Mouse (Mus musculus) kidney, embryonic 15.5 days (tissue): ENCODE measurements at regions not wholly inside any gene's neighbourhood (a gene's known extent, or its start where the extent isn't known, plus 50 kb on each side); places are given as distances from the start of the nearest gene placed in this dataset.

Experiments used
- ATAC-seq: fragments of 200-750 bp; cut with Nextera tagmentation; replicated peaks from 2 replicates; pipeline ENCODE4 v1.8.0; 2017; ENCODE audit warnings: moderate TSS enrichment; ENCODE audit not compliant: low FRiP score
- H3K27ac ChIP-seq: fragments of 300-500 bp; sonication (generic); 2 replicates; pipeline ENCODE4 v1.5.1; 2015; ENCODE audit warnings: mild to moderate bottlenecking, inconsistent platforms
- H3K27me3 ChIP-seq: fragments of 300-500 bp; sonication (generic); 2 replicates; pipeline ENCODE4 v1.6.1; 2015; ENCODE audit warnings: inconsistent platforms
- H3K36me3 ChIP-seq: fragments of 300-500 bp; sonication (generic); 2 replicates; pipeline ENCODE4 v1.6.1; 2015; ENCODE audit warnings: inconsistent platforms
- H3K4me1 ChIP-seq: fragments of 300-500 bp; sonication (generic); 2 replicates; pipeline ENCODE4 v1.6.1; 2015; ENCODE audit warnings: inconsistent platforms
- H3K4me2 ChIP-seq: fragments of 300-500 bp; sonication (generic); 2 replicates; pipeline ENCODE4 v1.6.1; 2015; ENCODE audit warnings: moderate library complexity, mild to moderate bottlenecking, inconsistent platforms
- H3K4me3 ChIP-seq: fragments of 300-500 bp; sonication (generic); replicated peaks from 2 replicates; pipeline ENCODE4 v1.5.1; 2015; ENCODE audit warnings: mild to moderate bottlenecking, inconsistent platforms
- H3K9ac ChIP-seq: fragments of 300-500 bp; sonication (generic); 2 replicates; pipeline ENCODE4 v1.6.1; 2015; ENCODE audit warnings: mild to moderate bottlenecking, inconsistent platforms
- H3K9me3 ChIP-seq: fragments of 300-500 bp; sonication (generic); replicated peaks from 2 replicates; pipeline ENCODE4 v1.6.1; 2016; ENCODE audit warnings: inconsistent platforms
- WGBS: fragments of 180-500 bp; shearing (Covaris S2); methylation state at CpG from one replicate; pipeline ENCODE4 v1.1.7; 2015; ENCODE audit warnings: mixed read lengths; 5-methylcytosine and 5-hydroxymethylcytosine counted together

DNA sequence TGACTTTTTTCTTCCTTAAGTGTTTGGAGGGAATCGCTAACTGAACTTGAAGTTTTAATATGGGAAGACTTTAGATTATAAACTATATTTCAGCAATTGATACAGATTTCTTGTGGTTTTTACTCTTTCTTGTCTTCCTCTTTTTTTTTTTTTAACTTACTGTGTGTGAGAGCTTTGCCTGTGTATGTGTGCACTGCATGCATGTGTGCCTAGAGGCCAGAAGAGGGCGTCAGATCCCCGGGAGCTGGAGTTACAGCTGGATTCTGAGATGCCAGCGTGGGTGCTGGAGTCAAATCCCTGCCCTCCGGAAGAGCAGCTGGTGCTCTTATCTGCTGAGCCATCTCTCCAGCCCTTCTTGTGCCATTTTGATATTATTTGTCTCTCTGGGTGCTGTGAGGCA lies 129.6 kb downstream of the Trim33 start:
- WGBS: 85% methylated on average over 5 of the region's 5 CpGs
- Histone ChIP-seq H3K9me3 (no peaks in the 10 kb centered on the region), H3K4me2 (no peak overlapping the region), H3K27ac (no peak overlapping the region), H3K4me1 (peaks cover 3% of the 10 kb centered on the region; the same call in 1 of the 2 replicates), H3K27me3 (no peaks in the 10 kb centered on the region), H3K9ac (no peak overlapping the region), H3K36me3 (no peaks in the 10 kb centered on the region), H3K4me3 (no peak overlapping the region)
- no peak for ATAC-seq

DNA sequence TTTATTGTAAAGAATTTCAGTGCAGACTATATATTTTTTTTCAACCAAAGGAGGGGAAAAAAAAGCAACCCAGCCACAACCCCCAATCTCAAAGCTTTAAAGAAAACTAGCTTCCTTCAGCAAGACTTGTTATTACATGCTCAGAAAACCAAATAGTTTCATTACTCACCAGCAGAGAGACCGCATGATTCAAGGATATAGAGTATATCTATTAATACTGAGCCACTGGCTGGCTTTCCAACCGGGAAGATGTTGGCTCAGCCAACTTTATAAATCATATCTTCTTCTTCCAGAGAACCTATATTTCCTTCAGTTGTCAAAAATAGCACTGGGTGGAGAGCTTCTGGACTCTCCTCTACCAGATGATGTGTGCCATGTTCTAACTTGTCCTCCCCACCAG lies 133.2 kb downstream of the Trim33 start:
- Histone ChIP-seq H3K4me3 (no peak overlapping the region), H3K9ac (no peak overlapping the region), H3K36me3 (no peaks in the 10 kb centered on the region), H3K9me3 (no peaks in the 10 kb centered on the region), H3K27ac (no peak overlapping the region), H3K4me2 (no peak overlapping the region), H3K27me3 (no peaks in the 10 kb centered on the region), H3K4me1 (peaks cover 10% of the 10 kb centered on the region; the same call in 1 of the 2 replicates)
- WGBS: 77% methylated on average over 2 of the region's 2 CpGs
- ATAC-seq: no peak

DNA sequence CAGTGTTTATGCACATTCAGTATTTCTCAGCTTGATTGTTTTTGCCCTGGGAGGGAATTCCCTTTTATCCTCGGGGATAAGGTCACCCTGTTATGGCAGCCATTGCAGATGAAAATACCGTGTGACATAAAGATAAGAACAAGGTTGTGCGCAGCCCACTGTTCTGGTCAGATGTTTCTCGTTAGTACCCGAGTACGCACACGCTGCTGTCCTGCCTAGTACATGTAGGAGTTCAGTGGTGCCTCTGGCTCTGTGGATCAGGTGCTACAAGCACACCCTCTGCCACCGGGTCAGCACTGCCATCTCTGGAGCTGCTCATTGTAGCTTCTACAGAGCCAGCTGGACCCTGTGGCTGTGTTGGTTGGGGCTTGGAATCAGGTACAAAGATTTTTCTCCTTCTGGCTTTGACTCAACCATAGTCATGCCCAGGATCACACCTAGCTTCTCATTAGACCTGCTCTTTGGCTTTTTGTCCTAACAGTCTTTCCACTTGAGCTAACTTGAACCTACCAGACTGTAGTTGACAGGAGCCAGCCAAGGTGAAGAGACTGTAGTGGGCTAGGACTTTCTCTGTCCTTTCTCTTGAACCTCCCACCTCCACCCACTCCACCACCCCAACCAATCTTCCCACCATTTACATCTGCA lies 136.1 kb downstream of the Trim33 start:
- ATAC-seq: no peak
- peaks cover 25% of the 10 kb centered on the region for H3K4me1 ChIP-seq
- H3K36me3 ChIP-seq: no peaks in the 10 kb centered on the region
- WGBS: 71% methylated on average over 8 of the region's 8 CpGs
- no peak overlapping the region for H3K4me3 ChIP-seq
- no peak overlapping the region for H3K4me2 ChIP-seq
- H3K27me3 ChIP-seq: no peaks in the 10 kb centered on the region
- no peak overlapping the region for H3K27ac ChIP-seq
- no peaks in the 10 kb centered on the region for H3K9me3 ChIP-seq
- no peak overlapping the region for H3K9ac ChIP-seq

DNA sequence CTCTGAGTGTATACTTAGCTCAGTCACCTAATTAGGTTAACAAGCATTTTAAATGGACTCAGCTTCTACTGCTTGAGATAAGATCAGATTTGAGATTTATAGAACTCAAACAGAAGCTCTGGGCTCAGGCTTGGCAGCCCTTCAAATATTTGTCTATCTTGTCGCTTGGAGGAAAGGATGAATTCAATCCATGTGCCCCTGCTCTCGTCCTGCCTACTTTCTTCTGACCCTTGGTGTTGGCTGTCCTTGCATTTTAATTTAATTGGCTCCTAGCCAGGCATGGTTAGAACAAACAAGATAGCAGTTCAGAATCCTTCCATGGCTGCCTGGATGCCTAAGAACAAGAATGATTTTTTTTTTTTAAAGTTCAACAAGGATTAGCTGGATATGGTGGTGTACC lies 137.2 kb downstream of the Trim33 start:
- 0 out of 2 replicates have a peak overlapping the region, but pooled peaks have one; percentile 22 for H3K27ac ChIP-seq
- H3K4me2 ChIP-seq: no peak overlapping the region
- ATAC-seq: no peak

DNA sequence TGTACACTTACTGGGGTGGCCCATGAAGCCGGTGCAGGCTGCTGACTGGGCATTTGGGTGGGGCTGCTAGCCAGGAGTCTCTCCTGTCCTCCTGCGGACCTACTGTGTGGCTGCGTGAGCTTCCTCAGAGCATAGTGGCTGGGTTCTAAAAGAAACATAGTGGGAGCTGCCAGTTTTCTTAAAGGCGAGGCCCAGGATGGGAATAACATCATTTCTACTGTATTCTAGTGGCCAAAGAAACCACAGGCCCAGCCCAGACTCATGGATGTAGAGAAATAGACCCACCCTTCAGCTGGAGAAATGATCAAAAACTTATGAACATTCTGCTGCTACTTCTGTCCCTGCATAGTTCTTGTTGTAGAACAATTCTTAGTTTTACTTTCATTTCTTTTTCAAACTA lies 138.7 kb downstream of the Trim33 start:
- Histone ChIP-seq H3K9me3 (no peaks in the 10 kb centered on the region), H3K27ac (no peak overlapping the region), H3K9ac (no peak overlapping the region), H3K36me3 (no peaks in the 10 kb centered on the region), H3K4me1 (peaks cover 44% of the 10 kb centered on the region), H3K4me2 (no peak overlapping the region), H3K4me3 (no peak overlapping the region), H3K27me3 (no peaks in the 10 kb centered on the region)
- no peak for ATAC-seq
- 96% methylated on average over 4 of the region's 4 CpGs for WGBS

More for the DNA sequence above, 137.2 kb downstream of the Trim33 start:
- Histone ChIP-seq H3K36me3 (no peaks in the 10 kb centered on the region), H3K9me3 (no peaks in the 10 kb centered on the region), H3K27me3 (no peaks in the 10 kb centered on the region), H3K9ac (no peak overlapping the region), H3K4me3 (no peak overlapping the region), H3K4me1 (peaks cover 36% of the 10 kb centered on the region)
- WGBS: 23% methylated on average over 2 of the region's 2 CpGs

DNA sequence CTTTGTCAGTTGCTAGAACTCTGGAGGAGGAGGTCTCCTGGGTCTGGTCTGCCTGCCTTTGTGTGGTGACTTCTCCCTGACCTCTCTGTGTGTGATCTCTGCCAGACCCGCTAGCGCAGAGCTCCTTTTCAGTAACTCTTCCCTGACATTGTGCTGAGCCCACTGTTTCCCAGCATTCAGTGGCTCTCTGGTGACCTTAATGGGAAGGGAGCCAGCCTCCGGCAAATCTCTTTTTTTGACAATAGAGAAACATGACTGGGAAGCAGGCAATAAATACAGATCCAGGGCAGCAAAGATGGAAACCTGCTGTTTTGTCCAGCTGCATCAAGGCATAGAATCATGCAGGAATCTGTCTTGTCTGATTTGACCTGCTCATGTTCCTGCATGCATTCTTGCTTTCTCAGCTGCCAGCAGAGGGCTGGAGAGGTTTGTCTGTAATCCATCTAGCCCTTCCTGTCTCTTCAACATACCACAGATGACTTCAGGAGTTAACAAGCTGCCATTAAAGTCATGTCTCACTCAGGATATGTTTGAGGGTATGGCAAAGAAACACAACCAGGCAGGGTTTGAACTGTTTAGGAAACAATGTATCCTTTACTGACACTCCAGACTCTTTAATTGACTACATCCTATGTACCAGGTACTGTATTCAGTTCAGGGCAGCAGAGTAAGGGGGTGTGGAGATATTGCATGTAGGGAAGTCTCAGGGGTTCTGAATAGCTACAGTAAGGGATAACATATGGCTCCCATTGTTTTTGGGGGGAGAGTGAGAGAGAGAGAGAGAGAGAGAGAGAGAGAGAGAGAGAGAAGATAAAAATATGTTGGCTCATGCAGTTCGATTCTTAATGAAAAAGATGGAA lies 140.9 kb downstream of the Trim33 start:
- ATAC-seq: peak; percentile 90
- H3K4me3 ChIP-seq: no peak overlapping the region
- H3K4me1 ChIP-seq: peaks cover 45% of the 10 kb centered on the region
- no peaks in the 10 kb centered on the region for H3K9me3 ChIP-seq
- H3K4me2 ChIP-seq: 0 out of 2 replicates have a peak overlapping the region, but pooled peaks have one; percentile 20
- no peak overlapping the region for H3K9ac ChIP-seq
- H3K27ac ChIP-seq: peak overlapping the region; percentile 85
- WGBS: 20% methylated on average over 4 of the region's 4 CpGs
- no peaks in the 10 kb centered on the region for H3K36me3 ChIP-seq
- H3K27me3 ChIP-seq: no peaks in the 10 kb centered on the region; the same call in 1 of the 2 replicates

DNA sequence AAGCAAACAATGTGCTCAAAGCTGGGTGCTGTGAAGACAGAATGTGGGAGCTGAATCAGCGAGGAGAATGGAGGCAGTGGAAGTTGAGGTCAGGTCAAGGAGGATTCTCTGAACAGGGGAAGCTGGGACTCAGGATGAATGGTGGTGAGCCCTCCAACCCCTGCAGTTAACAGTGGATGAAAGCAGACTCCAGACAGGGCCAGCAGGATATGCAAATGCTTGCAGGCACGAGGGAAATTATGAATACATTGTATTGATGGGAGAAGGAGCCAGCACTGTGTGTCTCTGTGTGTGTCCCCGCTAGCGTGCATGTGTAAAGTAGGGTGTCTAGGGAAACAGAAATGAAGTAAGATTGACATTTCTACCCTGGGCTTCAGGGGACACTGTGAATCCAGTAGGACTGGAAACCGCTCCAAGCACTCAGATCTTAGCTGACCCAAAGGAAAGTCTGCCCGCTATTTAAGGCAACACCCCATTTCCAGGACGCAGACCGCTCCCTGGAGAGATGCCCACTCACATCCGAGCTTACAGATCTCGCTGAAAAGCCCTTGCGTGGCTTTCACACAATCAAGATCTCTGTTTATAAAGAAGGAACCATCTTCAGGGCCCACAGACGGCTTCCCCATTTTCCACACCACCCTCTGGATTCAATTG lies 141.7 kb downstream of the Trim33 start:
- Histone ChIP-seq H3K36me3 (no peaks in the 10 kb centered on the region), H3K9me3 (no peaks in the 10 kb centered on the region), H3K27ac (peak overlapping the region; percentile 85), H3K4me2 (peak overlapping the region; percentile 23; the same call in 1 of the 2 replicates), H3K4me3 (no peak overlapping the region), H3K4me1 (peaks cover 48% of the 10 kb centered on the region), H3K9ac (no peak overlapping the region), H3K27me3 (no peaks in the 10 kb centered on the region; the same call in 1 of the 2 replicates)
- no peak for ATAC-seq
- 45% methylated on average over 12 of the region's 12 CpGs for WGBS

DNA sequence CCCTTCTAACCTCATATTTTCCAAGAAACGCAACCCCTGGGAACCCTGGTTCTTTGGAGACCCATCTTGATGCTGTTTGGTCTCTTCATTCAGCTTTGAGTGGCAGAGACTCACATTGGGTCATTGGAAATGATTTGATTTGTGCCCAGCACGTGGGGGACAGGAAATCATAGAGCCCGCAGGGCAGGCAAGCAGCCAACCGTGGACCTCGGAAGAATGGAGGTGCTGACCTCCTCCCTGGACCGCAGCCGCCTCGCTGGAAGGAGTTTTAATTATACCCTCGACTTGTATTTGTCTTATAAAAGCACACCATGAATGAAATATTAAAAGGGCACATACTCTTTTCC lies 142.2 kb downstream of the Trim33 start:
- H3K4me3 ChIP-seq: no peak overlapping the region
- H3K9ac ChIP-seq: no peak overlapping the region
- WGBS: 4% methylated on average over 9 of the region's 9 CpGs
- peak overlapping the region; percentile 85 for H3K27ac ChIP-seq
- no peaks in the 10 kb centered on the region for H3K36me3 ChIP-seq
- no peaks in the 10 kb centered on the region for H3K9me3 ChIP-seq
- ATAC-seq: peak; percentile 52; the same call in 1 of the 2 replicates
- H3K4me2 ChIP-seq: peak overlapping the region; percentile 23
- H3K4me1 ChIP-seq: peaks cover 47% of the 10 kb centered on the region
- no peaks in the 10 kb centered on the region; the same call in 1 of the 2 replicates for H3K27me3 ChIP-seq

DNA sequence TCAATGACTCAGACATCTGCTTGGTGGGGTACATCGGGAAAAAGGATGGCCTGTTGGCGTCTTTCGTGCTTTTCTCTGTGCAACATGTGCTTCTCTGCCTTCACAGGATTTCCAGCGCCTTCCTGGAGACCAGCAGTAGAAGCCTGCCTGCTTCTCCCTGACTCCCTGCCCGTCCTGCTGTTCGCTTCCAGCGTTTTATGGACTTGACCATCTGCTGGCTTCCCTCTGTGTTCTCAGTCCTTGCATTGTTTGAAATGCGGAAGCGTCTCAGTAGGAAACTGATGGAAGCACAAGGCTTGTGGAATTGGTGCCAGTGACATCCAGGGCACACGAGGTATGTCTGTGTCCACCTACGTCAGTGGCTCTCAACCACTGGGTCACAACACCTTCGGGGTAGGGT lies 143.7 kb downstream of the Trim33 start:
- 87% methylated on average over 12 of the region's 12 CpGs for WGBS
- Histone ChIP-seq H3K9me3 (no peaks in the 10 kb centered on the region), H3K27me3 (no peaks in the 10 kb centered on the region; the same call in 1 of the 2 replicates), H3K4me1 (peaks cover 43% of the 10 kb centered on the region), H3K9ac (no peak overlapping the region), H3K36me3 (no peaks in the 10 kb centered on the region), H3K27ac (no peak overlapping the region), H3K4me3 (no peak overlapping the region), H3K4me2 (no peak overlapping the region)
- ATAC-seq: no peak

DNA sequence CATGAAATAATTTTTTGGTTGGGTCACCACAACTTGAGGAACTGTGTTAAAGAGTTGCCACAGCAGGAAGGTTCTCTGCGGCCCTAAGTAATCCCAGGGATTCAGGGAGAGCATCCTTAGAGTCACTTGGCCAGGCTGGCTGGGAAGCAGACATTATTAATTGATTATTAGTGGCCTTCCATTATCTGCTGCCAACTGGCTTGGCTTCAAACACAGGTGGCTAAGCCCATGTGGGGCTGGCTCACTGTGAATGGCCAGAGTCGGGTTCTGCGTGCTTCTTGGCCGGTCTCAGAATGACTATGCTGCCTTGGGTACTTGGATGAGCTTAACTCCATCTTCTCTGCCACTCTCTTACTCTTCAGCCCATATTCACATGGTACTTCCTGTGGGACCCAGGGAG lies 144.2 kb downstream of the Trim33 start:
- peaks cover 43% of the 10 kb centered on the region for H3K4me1 ChIP-seq
- H3K27ac ChIP-seq: no peak overlapping the region
- H3K27me3 ChIP-seq: no peaks in the 10 kb centered on the region; the same call in 1 of the 2 replicates
- WGBS: 89% methylated on average over 4 of the region's 4 CpGs
- no peaks in the 10 kb centered on the region for H3K36me3 ChIP-seq
- H3K4me2 ChIP-seq: no peak overlapping the region
- no peak overlapping the region for H3K9ac ChIP-seq
- no peak for ATAC-seq
- H3K4me3 ChIP-seq: no peak overlapping the region
- H3K9me3 ChIP-seq: no peaks in the 10 kb centered on the region

DNA sequence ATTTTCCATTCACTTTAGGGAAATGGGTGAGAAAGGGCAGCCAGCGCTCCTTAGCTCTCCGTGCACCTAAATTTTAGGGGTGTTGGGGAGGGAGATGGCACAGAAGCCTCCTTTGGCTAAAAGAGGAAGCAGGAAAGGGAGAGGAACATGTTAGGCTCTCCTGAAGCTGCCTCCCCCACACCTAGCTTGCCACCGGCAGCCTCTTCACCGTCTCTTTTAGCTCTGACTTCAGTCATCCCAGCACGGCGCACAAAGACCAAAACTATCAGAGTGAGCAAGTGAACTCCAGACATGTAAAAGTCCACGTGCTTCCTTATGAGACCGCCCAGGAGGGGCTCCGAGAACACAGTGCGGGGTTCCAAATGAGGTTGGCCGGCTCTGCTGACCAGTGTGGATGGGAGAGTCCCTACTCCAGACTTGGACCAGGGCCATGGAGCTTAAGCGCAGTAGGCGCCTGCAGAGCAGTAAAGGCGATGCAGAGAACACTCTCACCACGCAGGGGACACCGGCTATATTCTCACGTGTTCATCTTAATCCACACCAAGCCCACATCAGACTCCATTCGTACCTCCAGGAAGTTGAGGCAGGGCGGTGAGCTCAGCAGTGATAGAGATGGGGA lies 146.8 kb downstream of the Trim33 start:
- Histone ChIP-seq H3K4me1 (peaks cover 23% of the 10 kb centered on the region), H3K9ac (no peak overlapping the region), H3K4me3 (no peak overlapping the region), H3K9me3 (no peaks in the 10 kb centered on the region), H3K27ac (no peak overlapping the region), H3K27me3 (no peaks in the 10 kb centered on the region; the same call in 1 of the 2 replicates), H3K36me3 (no peaks in the 10 kb centered on the region), H3K4me2 (no peak overlapping the region)
- WGBS: 81% methylated on average over 19 of the region's 19 CpGs
- no peak for ATAC-seq
